Mouse (Mus musculus) small intestine, adult 2 months (tissue): Measurements from ENCODE around the gene Pbld2.

Experiments
- CTCF ChIP-seq: fragments of 200-500 bp; IDR thresholded peaks from 2 replicates; pipeline ENCODE4 v1.5.1; 2012; ENCODE audit warnings: low read depth, mild to moderate bottlenecking, control low read depth, inconsistent platforms, low read length, moderate library complexity, mixed read lengths; ENCODE audit not compliant: insufficient replicate concordance, insufficient read length; ENCODE audit errors: extremely low read depth
- POLR2A ChIP-seq: fragments of 200-500 bp; IDR thresholded peaks from 2 replicates; pipeline ENCODE4 v1.6.1; 2012; ENCODE audit warnings: low read depth, mild to moderate bottlenecking, control low read depth, inconsistent platforms, low read length, moderate library complexity

- no peak for TF ChIP-seq CTCF
- no peak for TF ChIP-seq POLR2A
These were observed 4.8 kb upstream of the Pbld2 start for GRCm38 (mm10) chr10:63019304-63019703.
